Comparison of ENCODE assay signal across 15 mouse cellular contexts in the genomic region with DNA sequence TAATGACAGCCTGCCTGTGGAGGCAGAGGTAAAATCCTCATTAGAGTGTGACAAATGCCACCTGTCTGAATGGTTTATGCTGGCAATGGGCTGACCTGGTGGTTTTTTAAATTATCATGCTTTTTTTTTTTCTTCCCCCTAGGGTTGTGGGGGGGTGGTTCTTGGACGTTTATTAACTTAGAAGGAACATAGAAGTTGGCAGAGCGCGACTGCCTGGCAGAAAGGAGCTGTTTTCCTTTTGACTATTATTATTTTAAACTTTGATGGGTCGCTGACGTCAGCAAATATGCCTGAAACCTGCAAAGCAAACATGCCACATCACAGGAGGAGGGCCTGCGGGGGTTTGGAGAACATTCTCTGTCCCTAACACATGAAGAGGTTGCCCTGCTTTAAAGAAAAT. TPM values are rescaled to one million over a fixed set of nuclear protein-coding genes. Genes with fewer than 3 reads are reported as not detected.
DNase-seq lines count a peak whose midpoint lies in the region; ATAC-seq lines count a peak whose summit lies in the region.
"Had no signal": no experiment of that assay in that cellular context is flagged by ENCODE, and none has a peak within 500 bp of the region (broad histone marks: within the 10 kb centered on the region; RNA-seq: fewer than 3 reads in every experiment).

No protein-coding gene starts in this region.

- peak overlapping the region; percentile 36; the same call in 1 of the 2 replicates for H3K4me2 ChIP-seq in heart, embryonic 16.5 days (ENCODE audit: low read depth, low read length)
- H3K4me2 ChIP-seq: forebrain, embryonic 12.5 days; limb, embryonic 12.5 days; midbrain, embryonic 11.5 days had no signal

- ATAC-seq in heart, embryonic 16.5 days (replicated peaks; ENCODE audit: extremely low read depth, insufficient read depth, low FRiP score), result no peak
- ATAC-seq: lung, postnatal 0 days had no signal

- peaks cover 27% of the 10 kb centered on the region for H3K27me3 ChIP-seq in heart, embryonic 16.5 days (ENCODE audit: control insufficient read depth, insufficient read depth, low read length)

- DNase-seq in heart, adult 8-10 months (ENCODE audit: low spot score), result no peak
- DNase-seq in NIH3T3 (ENCODE audit: low read depth), result peak; percentile 3
- DNase-seq in gonadal fat pad, adult 2 months (ENCODE audit: low read depth), result peak; percentile 47
- peak; percentile 60 to 74 for DNase-seq in kidney, postnatal 25 days
- DNase-seq in urinary bladder, postnatal 14 days (ENCODE audit: low spot score), result no peak
- DNase-seq in right cerebral cortex, adult 2 months (ENCODE audit: low spot score in 2 of 2), result no peak
- DNase-seq: adrenal gland, postnatal 25 days; cerebellum, adult 11 months; gastrocnemius, postnatal 36 days; right cerebral cortex, postnatal 25 days had no signal

- WGBS in heart, embryonic 16.5 days, result 55% methylated on average over 6 of the region's 6 CpGs

- H3K4me1 ChIP-seq in heart, embryonic 16.5 days (ENCODE audit: control insufficient read depth, insufficient read depth, low read length), result peaks cover 6% of the 10 kb centered on the region

- 0 out of 2 replicates have a peak, but pooled peaks cover under 1% of the 10 kb centered on the region for H3K9me3 ChIP-seq in heart, embryonic 16.5 days (replicated peaks; ENCODE audit: control insufficient read depth, low read length)
- H3K9me3 ChIP-seq: forebrain, embryonic 12.5 days; limb, embryonic 12.5 days had no signal

- H3K27ac ChIP-seq in heart, embryonic 16.5 days (ENCODE audit: low read length), result no peak overlapping the region
- H3K27ac ChIP-seq: forebrain, embryonic 12.5 days; limb, embryonic 12.5 days had no signal

- H3K36me3 ChIP-seq in heart, embryonic 16.5 days (ENCODE audit: control insufficient read depth, insufficient read depth), result no peaks in the 10 kb centered on the region
- H3K36me3 ChIP-seq: forebrain, embryonic 12.5 days; limb, embryonic 12.5 days had no signal

- no peak overlapping the region; the same call in 1 of the 2 replicates for H3K4me3 ChIP-seq in heart, embryonic 16.5 days (ENCODE audit: low read length)
- H3K4me3 ChIP-seq: forebrain, embryonic 12.5 days; limb, embryonic 12.5 days had no signal

- H3K9ac ChIP-seq in heart, embryonic 16.5 days (ENCODE audit: low read length), result no peak overlapping the region
- H3K9ac ChIP-seq: forebrain, embryonic 12.5 days; limb, embryonic 12.5 days had no signal

RNA-seq across cellular contexts. Expression of a gene that starts 3.9 kb away (rescaled TPM):
- polyA plus RNA-seq in heart, embryonic 16.5 days (2015; fragmentation: Nextera tagmentation; extraction: Ambion mirVana), result 2.8 and 4.0 TPM in 2 replicates
- total RNA-seq in heart, adult 8-10 months (2022), result 1 to 10 TPM in 3 of 4 experiments, under 1 TPM in 1; 0.98 to 1.8 (median 1.4) TPM
- polyA plus RNA-seq in gonadal fat pad, adult 2 months (2012; rRNA removed), result 2.9 and 3.3 TPM in 2 replicates

Comparison
In these comparisons a context has a peak if more than half of its experiments do, and no peak if none do; other contexts are left out.
1. DNase-seq: peak in NIH3T3 (single experiment), gonadal fat pad, adult 2 months (single experiment) and kidney, postnatal 25 days (2 of 2); none in heart, adult 8-10 months (single experiment), urinary bladder, postnatal 14 days (single experiment) and right cerebral cortex, adult 2 months (0 of 2).